Mouse (Mus musculus) CD4-positive, CD25-positive, alpha-beta regulatory T cell, adult 4 months (primary cell): ENCODE data around the gene Otoa. TPM values are rescaled to one million over a fixed set of nuclear protein-coding genes. Genes with fewer than 3 reads are reported as not detected.

ENCODE experiments used
- polyA plus RNA-seq, 2 experiments: library from polyadenylated mRNA; unstranded; fragments of 100-300 nt; shearing (Covaris generic); gene quantifications; one replicate each; pipeline ENCODE4 v1.2.1; 2017

Gene Otoa
- polyA plus RNA-seq, 2 experiments from 2014 or later = not detected

Other genes with a start within 250 kb of the Otoa start
- gene Eef2k, start 238.8 kb upstream of the Otoa start, polyA plus RNA-seq = 1 to 10 TPM; 5.6 to 6.0 TPM
- gene Polr3e, start 163.9 kb upstream of the Otoa start, polyA plus RNA-seq = 10 to 100 TPM in 1 of 2 experiments, 1 to 10 TPM in 1; 8.1 to 15.8 TPM
- gene Cdr2, start 99.3 kb upstream of the Otoa start, polyA plus RNA-seq = 1 to 10 TPM in 1 of 2 experiments, under 1 TPM in 1; 0.43 to 1.6 TPM
- gene Mfsd13b, start 99.1 kb upstream of the Otoa start, polyA plus RNA-seq = not detected
- 1 to 10 TPM; 3.6 to 4.6 TPM for gene Mettl9, start 47.2 kb upstream of the Otoa start, polyA plus RNA-seq
- gene Igsf6, start 7.1 kb upstream of the Otoa start, polyA plus RNA-seq = 1 to 10 TPM in 1 of 2 experiments, not detected in 1; 1.6 TPM